In genomic region chr17:90141602-90142001, GRCm38 (mm10) we compare ENCODE assay signal across 10 mouse cellular contexts.
DNase-seq lines count a peak whose midpoint lies in the region; ATAC-seq and TF ChIP-seq lines count a peak whose summit lies in the region.
"Had no signal": no experiment of that assay in that cellular context is flagged by ENCODE, and none has a peak within 500 bp of the region (broad histone marks: within the 10 kb centered on the region; RNA-seq: fewer than 3 reads in every experiment).

No protein-coding gene starts in this region.

- no peaks in the 10 kb centered on the region for H3K27me3 ChIP-seq in kidney, postnatal 0 days (ENCODE audit: insufficient read depth, low read length)
- no peaks in the 10 kb centered on the region for H3K27me3 ChIP-seq in kidney, embryonic 14.5 days (ENCODE audit: control insufficient read depth, insufficient read depth, low read length)
- H3K27me3 ChIP-seq in forebrain, embryonic 13.5 days: no peaks in the 10 kb centered on the region
- H3K27me3 ChIP-seq: heart, embryonic 13.5 days; liver, embryonic 13.5 days had no signal

- peak; percentile 3 for DNase-seq in kidney, postnatal 0 days (ENCODE audit: low spot score)
- peak; percentile 6 for DNase-seq in MEL-GATA-1-ER (ENCODE audit: extremely low read depth, low read depth)
- DNase-seq in adrenal gland, postnatal 36 days: peak; percentile 64 to 69
- DNase-seq in kidney, postnatal 14 days: peak; percentile 16
- no peak for DNase-seq in thymus, postnatal 10 days (ENCODE audit: low spot score in 2 of 2)
- no peak for DNase-seq in thymus, postnatal 25 days
- DNase-seq: liver, embryonic 13.5 days had no signal

- no peak overlapping the region for H3K9ac ChIP-seq in kidney, postnatal 0 days (ENCODE audit: low read depth, low read length)
- H3K9ac ChIP-seq in kidney, embryonic 14.5 days (ENCODE audit: low read depth, low read length): no peak overlapping the region
- H3K9ac ChIP-seq in forebrain, embryonic 13.5 days: no peak overlapping the region
- H3K9ac ChIP-seq: heart, embryonic 13.5 days; liver, embryonic 13.5 days had no signal

- H3K4me2 ChIP-seq in kidney, postnatal 0 days (ENCODE audit: low read length): no peak overlapping the region
- no peak overlapping the region for H3K4me2 ChIP-seq in kidney, embryonic 14.5 days (replicated peaks; ENCODE audit: low read depth, low read length)
- H3K4me2 ChIP-seq in forebrain, embryonic 13.5 days: no peak overlapping the region
- H3K4me2 ChIP-seq: heart, embryonic 13.5 days; liver, embryonic 13.5 days had no signal

- peak; percentile 50 for TF ChIP-seq CTCF in kidney, postnatal 0 days (IDR thresholded peaks at IDR 0.05; ENCODE audit: low read depth)

- H3K4me3 ChIP-seq in kidney, postnatal 0 days (replicated peaks; ENCODE audit: low read depth, low read length): no peak overlapping the region
- H3K4me3 ChIP-seq in kidney, embryonic 14.5 days (ENCODE audit: low read length): no peak overlapping the region
- H3K4me3 ChIP-seq in forebrain, embryonic 13.5 days: no peak overlapping the region
- H3K4me3 ChIP-seq: heart, embryonic 13.5 days; liver, embryonic 13.5 days had no signal

- no peaks in the 10 kb centered on the region for H3K9me3 ChIP-seq in kidney, postnatal 0 days (replicated peaks; ENCODE audit: low read length)
- no peaks in the 10 kb centered on the region for H3K9me3 ChIP-seq in kidney, embryonic 14.5 days (ENCODE audit: control insufficient read depth, low read length)
- H3K9me3 ChIP-seq in forebrain, embryonic 13.5 days (replicated peaks): no peaks in the 10 kb centered on the region
- H3K9me3 ChIP-seq: heart, embryonic 13.5 days; liver, embryonic 13.5 days had no signal

- no peak for ATAC-seq in kidney, postnatal 0 days (replicated peaks; ENCODE audit: low FRiP score, low read depth)
- no peak for ATAC-seq in kidney, embryonic 14.5 days (ENCODE audit: low FRiP score, low TSS enrichment)
- ATAC-seq in forebrain, embryonic 13.5 days: no peak

- WGBS in kidney, postnatal 0 days: 51% methylated on average over 4 of the region's 4 CpGs
- 54% methylated on average over 4 of the region's 4 CpGs for WGBS in kidney, embryonic 14.5 days
- WGBS in forebrain, embryonic 13.5 days: 57% methylated on average over 4 of the region's 4 CpGs

- no peaks in the 10 kb centered on the region for H3K36me3 ChIP-seq in kidney, postnatal 0 days (ENCODE audit: insufficient read depth, low read length)
- H3K36me3 ChIP-seq in kidney, embryonic 14.5 days (ENCODE audit: control insufficient read depth, insufficient read depth, low read length): no peaks in the 10 kb centered on the region
- H3K36me3 ChIP-seq in forebrain, embryonic 13.5 days (ENCODE audit: poor library complexity, severe bottlenecking): no peaks in the 10 kb centered on the region
- H3K36me3 ChIP-seq: heart, embryonic 13.5 days; liver, embryonic 13.5 days had no signal

- no peaks in the 10 kb centered on the region for H3K4me1 ChIP-seq in kidney, postnatal 0 days (replicated peaks; ENCODE audit: insufficient read depth, low read length)
- H3K4me1 ChIP-seq in kidney, embryonic 14.5 days (ENCODE audit: control insufficient read depth, insufficient read depth, low read length): no peaks in the 10 kb centered on the region
- no peaks in the 10 kb centered on the region for H3K4me1 ChIP-seq in forebrain, embryonic 13.5 days
- H3K4me1 ChIP-seq: heart, embryonic 13.5 days; liver, embryonic 13.5 days had no signal

- no peak overlapping the region for H3K27ac ChIP-seq in kidney, postnatal 0 days
- no peak overlapping the region for H3K27ac ChIP-seq in kidney, embryonic 14.5 days (ENCODE audit: low read depth, low read length)
- no peak overlapping the region for H3K27ac ChIP-seq in forebrain, embryonic 13.5 days
- H3K27ac ChIP-seq: heart, embryonic 13.5 days; liver, embryonic 13.5 days had no signal

Comparison
In these comparisons a context has a peak if more than half of its experiments do, and no peak if none do; other contexts are left out.
1. DNase-seq: peak in kidney, postnatal 0 days (single experiment), MEL-GATA-1-ER (single experiment), adrenal gland, postnatal 36 days (2 of 2) and kidney, postnatal 14 days (single experiment); none in thymus, postnatal 10 days (0 of 2) and thymus, postnatal 25 days (single experiment).